Mouse (Mus musculus) heart, postnatal 0 days (tissue): ENCODE measurements at regions not wholly inside any gene's neighbourhood (a gene's known extent, or its start where the extent isn't known, plus 50 kb on each side); places are given as distances from the start of the nearest gene placed in this dataset.

Source experiments
- CTCF ChIP-seq: IDR thresholded peaks from 2 replicates; pipeline ENCODE4 v1.5.1; 2016; ENCODE audit warnings: antibody characterized with exemption, control low read depth, low read depth
- EP300 ChIP-seq: IDR thresholded peaks from 2 replicates; pipeline ENCODE4 v1.6.1; 2016; ENCODE audit warnings: antibody characterized with exemption, low read depth

- TF ChIP-seq EP300, result no peak
- no peak for TF ChIP-seq CTCF
These were observed 277.1 kb downstream of the Tns1 start for GRCm38 (mm10) chr1:73847126-73847525.
